Mouse (Mus musculus): Measurements from ENCODE around the gene Ldlrad2.

- no peak for TF ChIP-seq POLR2A (IDR thresholded peaks at IDR 0.05; ENCODE audit: borderline replicate concordance, extremely low read depth, low read depth, low read length)
- no peak for TF ChIP-seq CTCF (IDR thresholded peaks at IDR 0.05; ENCODE audit: insufficient read depth, low read length)
Measured at GRCm38 (mm10) chr4:137603449-137604171, 29.2 kb upstream of the Ldlrad2 start.
